ENCODE assay signal across 15 mouse cellular contexts in the genomic region with DNA sequence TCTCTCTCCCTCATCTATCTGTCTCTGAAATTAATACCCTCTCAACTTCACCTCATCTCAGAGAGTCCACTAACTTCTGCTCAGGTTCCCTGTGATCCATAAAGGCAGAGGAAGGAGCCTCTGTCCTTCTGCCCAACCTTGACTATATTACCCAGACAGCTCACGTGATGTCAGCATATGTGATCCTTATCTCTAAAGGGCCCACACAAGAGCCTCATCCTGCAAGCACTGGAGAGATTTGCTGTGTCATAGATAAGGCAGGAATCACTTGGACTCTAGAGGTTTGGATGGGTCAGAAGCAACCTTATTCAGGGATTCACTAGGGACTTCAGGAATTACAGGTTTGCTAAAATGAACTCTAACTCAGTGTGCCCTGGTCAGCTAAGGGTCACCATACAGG.
"Had no signal": no experiment of that assay in that cellular context is flagged by ENCODE, and none has a peak within 500 bp of the region (broad histone marks: within the 10 kb centered on the region; RNA-seq: fewer than 3 reads in every experiment).

No protein-coding gene starts in this region.

- H3K27me3 ChIP-seq: neural tube, embryonic 15.5 days; stomach, embryonic 15.5 days had no signal

- H3K4me1 ChIP-seq: neural tube, embryonic 15.5 days; stomach, embryonic 15.5 days had no signal

- H3K4me2 ChIP-seq: neural tube, embryonic 15.5 days; stomach, embryonic 15.5 days had no signal

- H3K9me3 ChIP-seq: neural tube, embryonic 15.5 days; stomach, embryonic 15.5 days had no signal

- H3K36me3 ChIP-seq: neural tube, embryonic 15.5 days; stomach, embryonic 15.5 days had no signal

- H3K27ac ChIP-seq: neural tube, embryonic 15.5 days; stomach, embryonic 15.5 days; stomach, postnatal 0 days had no signal

- H3K4me3 ChIP-seq: neural tube, embryonic 15.5 days; stomach, embryonic 15.5 days had no signal

- H3K9ac ChIP-seq: neural tube, embryonic 15.5 days; stomach, embryonic 15.5 days had no signal

- DNase-seq: retina, postnatal 1 day; right cerebral cortex, adult 18-20 months; right cerebral cortex, postnatal 14 days; right cerebral cortex, postnatal 25 days; right cerebral cortex, postnatal 4 days; spleen, adult 18-20 months; thymus, adult 18-20 months; thymus, adult 2 months; thymus, postnatal 14 days; thymus, postnatal 25 days; thymus, postnatal 36 days; thymus, postnatal 4 days had no signal
